Mouse (Mus musculus) ES-E14 (cell line): ENCODE results near the gene March8.
"Not testable (repeated sequence)": the region's sequence is repeated elsewhere in the genome, so short reads cannot be mapped to it uniquely, and the experiment has no call there.

Source experiments
- CHD2 ChIP-seq: IDR thresholded peaks from 2 replicates; pipeline ENCODE4 v1.6.1; 2014; ENCODE audit warnings: mild to moderate bottlenecking, low read depth, low read length, inconsistent platforms
- HCFC1 ChIP-seq: IDR thresholded peaks from 2 replicates; pipeline ENCODE4 v1.6.1; 2012; ENCODE audit warnings: low read length, inconsistent platforms, borderline replicate concordance; ENCODE audit not compliant: insufficient read depth
- MAFK ChIP-seq: IDR thresholded peaks from 2 replicates; pipeline ENCODE4 v1.6.1; 2014; ENCODE audit warnings: mild to moderate bottlenecking, low read depth, low read length, inconsistent platforms; ENCODE audit not compliant: insufficient read depth
- ZC3H11A ChIP-seq: IDR thresholded peaks from 2 replicates; pipeline ENCODE4 v1.6.1; 2012; ENCODE audit warnings: low read depth, mild to moderate bottlenecking, inconsistent platforms, low read length, borderline replicate concordance

GRCm38 (mm10) chr6:116356311-116356947, 18.6 kb downstream of the March8 start:
- not testable (repeated sequence) for TF ChIP-seq ZC3H11A, MAFK, HCFC1, CHD2
